Mouse (Mus musculus): ENCODE data around the gene Phf21b. TPM values are rescaled to one million over a fixed set of nuclear protein-coding genes. Genes with fewer than 3 reads are reported as not detected.
A peak's percentile ranks its signal among the peaks of the same experiment; 100 is the strongest.

Gene Phf21b
- polyA plus RNA-seq, 1 experiment from 2014 or later, result 10.2 TPM

DNA sequence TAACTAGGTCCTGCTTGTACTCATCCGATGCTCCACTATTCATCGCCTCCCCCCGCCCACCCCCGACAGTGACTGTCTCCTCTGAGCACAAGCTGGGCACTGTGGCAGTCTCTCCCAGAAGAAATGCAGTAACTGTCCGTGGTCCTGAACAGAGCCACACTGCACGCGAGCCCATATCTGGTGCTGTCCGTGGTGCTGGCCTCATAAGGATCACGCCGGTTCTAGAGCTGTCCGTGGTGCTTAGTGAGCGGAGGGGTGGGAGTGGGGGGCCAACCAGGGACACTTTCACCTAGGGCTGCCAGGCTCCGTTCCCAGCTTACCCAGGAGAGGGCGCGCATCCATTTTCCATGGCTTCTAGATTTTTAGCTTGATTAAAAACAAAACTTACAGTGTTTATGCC lies 26.4 kb downstream of the Phf21b start:
- Histone ChIP-seq H3K9me3 (ENCODE audit: control insufficient read depth, low read length) (no peaks in the 10 kb centered on the region), H3K9ac (replicated peaks; ENCODE audit: low read depth, low read length) (no peak overlapping the region), H3K4me1 (replicated peaks; ENCODE audit: control insufficient read depth, insufficient read depth, low read length) (peaks cover 43% of the 10 kb centered on the region), H3K4me2 (ENCODE audit: low read length) (no peak overlapping the region), H3K27ac (ENCODE audit: low read length) (no peak overlapping the region), H3K36me3 (ENCODE audit: control insufficient read depth, insufficient read depth) (no peaks in the 10 kb centered on the region), H3K4me3 (replicated peaks; ENCODE audit: low read length) (no peak overlapping the region), H3K27me3 (replicated peaks; ENCODE audit: control insufficient read depth, insufficient read depth, low read length) (no peaks in the 10 kb centered on the region)
- peak; percentile 32; the same call in 1 of the 2 replicates for ATAC-seq
- WGBS, result 12% methylated on average over 15 of the region's 15 CpGs

DNA sequence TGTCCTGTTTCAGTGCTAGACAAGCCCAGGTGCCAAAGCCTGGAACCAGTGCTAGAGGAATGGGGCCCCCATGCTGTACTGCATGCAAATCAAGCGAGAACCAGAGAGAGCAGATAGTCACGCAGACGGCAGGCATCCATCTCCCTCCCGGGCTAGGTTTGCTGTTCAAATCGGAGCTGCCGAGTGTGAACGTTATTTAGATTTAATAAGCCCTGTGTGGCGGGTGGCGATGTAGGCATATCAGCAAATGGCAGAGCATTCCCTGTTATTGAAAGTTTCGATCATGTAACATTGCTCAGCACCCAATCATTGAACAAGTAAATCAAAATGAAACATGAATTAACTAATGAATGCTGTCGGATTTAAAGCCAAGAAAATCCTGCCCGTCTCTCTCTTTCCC lies 27.2 kb downstream of the Phf21b start:
- Histone ChIP-seq H3K4me1 (replicated peaks; ENCODE audit: control insufficient read depth, insufficient read depth, low read length) (peaks cover 43% of the 10 kb centered on the region), H3K27ac (ENCODE audit: low read length) (peak overlapping the region; percentile 42; the same call in 1 of the 2 replicates), H3K4me2 (ENCODE audit: low read length) (no peak overlapping the region), H3K9me3 (ENCODE audit: control insufficient read depth, low read length) (no peaks in the 10 kb centered on the region), H3K9ac (replicated peaks; ENCODE audit: low read depth, low read length) (no peak overlapping the region), H3K4me3 (replicated peaks; ENCODE audit: low read length) (no peak overlapping the region), H3K36me3 (ENCODE audit: control insufficient read depth, insufficient read depth) (no peaks in the 10 kb centered on the region), H3K27me3 (replicated peaks; ENCODE audit: control insufficient read depth, insufficient read depth, low read length) (no peaks in the 10 kb centered on the region)
- WGBS, result 58% methylated on average over 12 of the region's 12 CpGs
- ATAC-seq, result peak; percentile 48

DNA sequence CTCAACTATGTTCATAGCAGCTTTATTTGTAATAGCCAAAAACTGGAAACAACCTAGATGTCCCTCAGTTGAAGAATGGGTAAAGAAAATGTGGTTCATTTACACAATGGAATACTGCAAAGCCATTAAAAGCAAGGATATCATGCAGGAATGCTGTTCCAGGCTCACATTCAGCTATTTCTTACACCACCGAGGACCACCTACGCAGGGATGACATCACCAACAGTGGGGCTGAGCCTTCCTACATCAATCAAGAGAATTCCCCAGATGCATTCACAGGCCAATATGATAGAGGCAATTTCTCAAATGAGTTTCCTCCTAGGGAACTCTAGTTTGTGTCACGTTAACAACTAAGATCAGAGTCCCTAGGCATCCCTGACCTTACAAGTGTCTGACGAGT lies 32.8 kb downstream of the Phf21b start:
- Histone ChIP-seq H3K4me2 (ENCODE audit: low read length) (no peak overlapping the region), H3K27ac (ENCODE audit: low read length) (no peak overlapping the region), H3K36me3 (ENCODE audit: control insufficient read depth, insufficient read depth) (no peaks in the 10 kb centered on the region), H3K27me3 (replicated peaks; ENCODE audit: control insufficient read depth, insufficient read depth, low read length) (no peaks in the 10 kb centered on the region), H3K4me3 (replicated peaks; ENCODE audit: low read length) (no peak overlapping the region), H3K4me1 (replicated peaks; ENCODE audit: control insufficient read depth, insufficient read depth, low read length) (peaks cover 20% of the 10 kb centered on the region), H3K9me3 (ENCODE audit: control insufficient read depth, low read length) (no peaks in the 10 kb centered on the region), H3K9ac (replicated peaks; ENCODE audit: low read depth, low read length) (no peak overlapping the region)
- no peak for ATAC-seq
- WGBS, result 89% methylated on average over 4 of the region's 4 CpGs

DNA sequence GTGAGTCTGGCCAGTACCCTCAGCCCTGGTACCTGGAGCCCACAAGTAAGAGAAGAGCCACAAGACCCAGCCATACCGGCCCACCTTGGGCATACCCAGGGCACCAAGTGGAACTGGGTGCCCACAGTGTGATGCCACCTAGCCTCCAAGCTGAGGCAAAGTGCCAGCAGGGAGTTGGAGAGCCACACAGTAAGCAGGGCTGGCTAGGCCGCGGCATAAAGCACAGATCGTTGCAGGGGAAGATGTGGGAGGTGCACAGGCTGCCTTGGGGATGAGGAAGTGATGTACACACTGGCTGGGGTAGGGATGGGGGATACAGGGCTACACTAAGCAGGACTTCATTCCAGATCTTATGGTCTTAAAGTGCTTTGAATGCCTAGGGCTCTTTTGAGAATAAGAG lies 35.0 kb downstream of the Phf21b start:
- Histone ChIP-seq H3K4me2 (ENCODE audit: low read length) (no peak overlapping the region), H3K9ac (replicated peaks; ENCODE audit: low read depth, low read length) (no peak overlapping the region), H3K4me3 (replicated peaks; ENCODE audit: low read length) (no peak overlapping the region), H3K4me1 (replicated peaks; ENCODE audit: control insufficient read depth, insufficient read depth, low read length) (peaks cover 32% of the 10 kb centered on the region), H3K36me3 (ENCODE audit: control insufficient read depth, insufficient read depth) (no peaks in the 10 kb centered on the region), H3K9me3 (ENCODE audit: control insufficient read depth, low read length) (no peaks in the 10 kb centered on the region), H3K27me3 (replicated peaks; ENCODE audit: control insufficient read depth, insufficient read depth, low read length) (no peaks in the 10 kb centered on the region), H3K27ac (ENCODE audit: low read length) (no peak overlapping the region)
- 72% methylated on average over 4 of the region's 4 CpGs for WGBS
- ATAC-seq, result no peak

DNA sequence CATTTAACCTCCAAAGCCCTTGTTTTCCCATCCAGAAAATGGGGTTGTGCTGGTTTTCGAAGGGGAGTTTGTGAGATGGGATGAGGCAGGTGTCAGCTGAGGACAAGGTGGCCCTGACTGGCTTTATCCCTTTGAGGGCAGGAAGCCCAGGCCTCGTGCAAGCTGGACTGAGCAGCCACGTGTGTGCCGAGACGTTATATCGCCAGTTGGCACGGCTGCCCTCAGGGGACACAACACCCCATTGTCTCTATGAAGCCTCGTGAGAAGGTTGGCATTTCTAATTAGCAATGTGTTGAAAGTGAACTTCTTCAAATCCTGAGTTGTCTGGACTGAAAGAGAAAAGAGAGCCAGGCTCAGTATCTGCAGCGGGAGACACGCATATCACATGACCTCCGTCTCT lies 37.6 kb downstream of the Phf21b start:
- ATAC-seq, result no peak
- no peak overlapping the region for H3K9ac ChIP-seq (replicated peaks; ENCODE audit: low read depth, low read length)
- no peak overlapping the region for H3K27ac ChIP-seq (ENCODE audit: low read length)
- peaks cover 54% of the 10 kb centered on the region for H3K4me1 ChIP-seq (replicated peaks; ENCODE audit: control insufficient read depth, insufficient read depth, low read length)
- 24% methylated on average over 11 of the region's 11 CpGs for WGBS
- no peaks in the 10 kb centered on the region for H3K9me3 ChIP-seq (ENCODE audit: control insufficient read depth, low read length)
- no peak overlapping the region for H3K4me3 ChIP-seq (replicated peaks; ENCODE audit: low read length)
- no peaks in the 10 kb centered on the region for H3K36me3 ChIP-seq (ENCODE audit: control insufficient read depth, insufficient read depth)
- no peaks in the 10 kb centered on the region for H3K27me3 ChIP-seq (replicated peaks; ENCODE audit: control insufficient read depth, insufficient read depth, low read length)
- no peak overlapping the region for H3K4me2 ChIP-seq (ENCODE audit: low read length)

DNA sequence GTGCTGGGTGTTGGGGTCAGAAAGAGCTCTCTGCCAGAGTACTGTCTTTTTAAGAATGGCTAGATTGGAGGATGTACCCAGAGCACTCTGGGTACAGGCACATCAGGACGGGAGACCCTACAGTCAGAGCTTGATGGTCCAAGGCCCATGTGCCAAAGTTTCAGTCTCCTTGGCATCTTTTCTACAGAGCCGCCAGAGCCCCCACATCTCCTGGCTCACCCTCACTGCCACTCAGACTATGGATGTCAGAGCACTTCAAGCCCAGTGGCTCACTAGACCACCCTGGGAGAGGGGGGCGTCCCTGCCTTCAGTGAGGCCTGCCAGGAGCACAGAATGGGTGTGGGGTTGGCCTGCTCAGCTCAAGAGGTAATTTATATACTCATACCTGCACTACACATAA lies 38.3 kb downstream of the Phf21b start:
- H3K4me3 ChIP-seq (replicated peaks; ENCODE audit: low read length), result no peak overlapping the region
- H3K4me2 ChIP-seq (ENCODE audit: low read length), result no peak overlapping the region
- no peak overlapping the region for H3K9ac ChIP-seq (replicated peaks; ENCODE audit: low read depth, low read length)
- H3K27me3 ChIP-seq (replicated peaks; ENCODE audit: control insufficient read depth, insufficient read depth, low read length), result no peaks in the 10 kb centered on the region
- 47% methylated on average over 3 of the region's 3 CpGs for WGBS
- H3K27ac ChIP-seq (ENCODE audit: low read length), result no peak overlapping the region
- no peak for ATAC-seq
- no peaks in the 10 kb centered on the region for H3K36me3 ChIP-seq (ENCODE audit: control insufficient read depth, insufficient read depth)
- peaks cover 61% of the 10 kb centered on the region for H3K4me1 ChIP-seq (replicated peaks; ENCODE audit: control insufficient read depth, insufficient read depth, low read length)
- no peaks in the 10 kb centered on the region for H3K9me3 ChIP-seq (ENCODE audit: control insufficient read depth, low read length)

DNA sequence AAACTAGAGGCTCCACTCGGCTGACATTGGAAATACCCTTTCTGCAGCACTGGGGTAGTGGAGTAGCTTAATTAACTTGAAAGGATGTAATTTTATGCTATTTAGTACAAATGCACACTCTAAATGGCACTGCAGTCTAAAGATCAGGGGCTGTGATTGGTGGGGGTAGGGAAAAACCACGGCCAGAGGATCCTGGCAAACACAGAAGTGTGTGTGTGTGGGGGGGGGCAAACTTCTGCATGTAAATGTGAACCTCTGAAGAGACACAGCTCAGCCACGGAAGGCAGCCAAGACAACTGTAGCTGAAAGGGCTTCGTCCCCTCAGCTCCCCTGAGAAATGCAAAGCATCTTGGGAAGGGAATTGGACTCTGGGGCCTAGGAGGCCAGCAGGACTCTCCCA lies 40.7 kb downstream of the Phf21b start:
- Histone ChIP-seq H3K4me3 (replicated peaks; ENCODE audit: low read length) (no peak overlapping the region), H3K9ac (replicated peaks; ENCODE audit: low read depth, low read length) (no peak overlapping the region), H3K9me3 (ENCODE audit: control insufficient read depth, low read length) (no peaks in the 10 kb centered on the region), H3K27me3 (replicated peaks; ENCODE audit: control insufficient read depth, insufficient read depth, low read length) (no peaks in the 10 kb centered on the region), H3K4me2 (ENCODE audit: low read length) (no peak overlapping the region), H3K4me1 (replicated peaks; ENCODE audit: control insufficient read depth, insufficient read depth, low read length) (peaks cover 69% of the 10 kb centered on the region), H3K36me3 (ENCODE audit: control insufficient read depth, insufficient read depth) (no peaks in the 10 kb centered on the region), H3K27ac (ENCODE audit: low read length) (peak overlapping the region; percentile 52)
- WGBS, result 9% methylated on average over 4 of the region's 4 CpGs
- peak; percentile 66 for ATAC-seq

DNA sequence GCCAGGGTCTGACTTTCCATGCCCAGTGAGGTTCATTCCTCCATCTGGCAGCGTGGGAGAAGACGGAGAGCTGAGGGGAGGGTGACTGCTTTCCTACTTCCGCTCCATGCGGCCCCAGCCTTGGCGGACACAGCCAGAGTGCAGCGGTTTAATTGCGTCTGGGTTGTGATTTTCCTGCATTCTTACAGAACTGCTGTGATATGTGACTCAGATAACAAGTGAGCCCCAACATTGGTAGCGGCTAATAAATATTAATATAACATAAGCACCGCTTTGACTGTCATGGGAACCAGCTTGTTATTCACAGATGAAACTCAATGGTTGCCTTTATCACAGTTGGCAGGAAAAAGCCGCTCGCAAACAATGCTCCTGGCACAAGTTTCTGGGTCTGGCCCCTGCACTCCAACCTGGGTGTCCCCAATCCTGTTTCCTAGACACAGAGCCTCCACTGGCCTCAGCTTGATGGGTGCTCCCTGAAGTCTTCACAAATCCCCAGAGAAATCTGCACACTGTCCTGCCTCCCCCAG lies 43.0 kb downstream of the Phf21b start:
- 14% methylated on average over 11 of the region's 11 CpGs for WGBS
- no peaks in the 10 kb centered on the region for H3K27me3 ChIP-seq (replicated peaks; ENCODE audit: control insufficient read depth, insufficient read depth, low read length)
- H3K9me3 ChIP-seq (ENCODE audit: control insufficient read depth, low read length), result no peaks in the 10 kb centered on the region
- H3K36me3 ChIP-seq (ENCODE audit: control insufficient read depth, insufficient read depth), result no peaks in the 10 kb centered on the region
- no peak overlapping the region for H3K4me3 ChIP-seq (replicated peaks; ENCODE audit: low read length)
- peak; percentile 57 for ATAC-seq
- H3K4me2 ChIP-seq (ENCODE audit: low read length), result peak overlapping the region; percentile 8; the same call in 1 of the 2 replicates
- 0 out of 2 replicates have a peak overlapping the region, but pooled peaks have one; percentile 14 for H3K9ac ChIP-seq (replicated peaks; ENCODE audit: low read depth, low read length)
- H3K4me1 ChIP-seq (replicated peaks; ENCODE audit: control insufficient read depth, insufficient read depth, low read length), result peaks cover 59% of the 10 kb centered on the region
- H3K27ac ChIP-seq (ENCODE audit: low read length), result peak overlapping the region; percentile 31

DNA sequence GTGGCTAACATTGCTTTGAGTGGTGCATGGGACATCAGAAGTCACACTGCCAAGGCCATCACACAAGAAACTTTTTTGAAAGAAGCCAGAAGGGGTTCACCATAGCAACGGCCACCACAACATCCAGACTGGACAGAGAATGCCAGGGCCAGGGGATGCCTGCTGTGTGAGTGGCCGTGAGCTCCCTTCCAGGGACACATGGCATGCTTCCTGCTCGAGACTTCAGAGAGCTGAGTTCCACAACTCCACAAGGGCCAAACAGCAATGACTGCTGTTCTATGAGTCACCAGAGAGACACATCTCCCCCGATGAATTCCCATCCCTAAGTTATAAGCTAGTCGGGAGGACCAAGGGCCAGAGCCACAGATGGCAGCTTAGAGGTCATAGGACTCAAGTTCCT lies 44.7 kb downstream of the Phf21b start:
- H3K9me3 ChIP-seq (ENCODE audit: control insufficient read depth, low read length), result no peaks in the 10 kb centered on the region
- no peak overlapping the region for H3K4me2 ChIP-seq (ENCODE audit: low read length)
- H3K27ac ChIP-seq (ENCODE audit: low read length), result no peak overlapping the region
- H3K27me3 ChIP-seq (replicated peaks; ENCODE audit: control insufficient read depth, insufficient read depth, low read length), result no peaks in the 10 kb centered on the region
- no peak overlapping the region for H3K4me3 ChIP-seq (replicated peaks; ENCODE audit: low read length)
- WGBS, result 76% methylated on average over 5 of the region's 5 CpGs
- no peak for ATAC-seq
- H3K36me3 ChIP-seq (ENCODE audit: control insufficient read depth, insufficient read depth), result peaks cover 7% of the 10 kb centered on the region; the same call in 1 of the 2 replicates
- H3K4me1 ChIP-seq (replicated peaks; ENCODE audit: control insufficient read depth, insufficient read depth, low read length), result peaks cover 51% of the 10 kb centered on the region
- H3K9ac ChIP-seq (replicated peaks; ENCODE audit: low read depth, low read length), result no peak overlapping the region

All from forebrain, embryonic 16.5 days (tissue).